Mouse (Mus musculus) CH12.LX (cell line): ENCODE data around the gene Fam166a. TPM values are rescaled to one million over a fixed set of nuclear protein-coding genes. Genes with fewer than 3 reads are reported as not detected.

Source experiments
- DNase-seq: peaks from one replicate; pipeline ENCODE4 v3.0.0-alpha.2; 2013; ENCODE audit errors: extremely low read depth
- H3K27ac ChIP-seq: 2 replicates; pipeline ENCODE4 v1.5.1; 2012; ENCODE audit warnings: low read depth, mild to moderate bottlenecking, control low read depth, moderate library complexity; ENCODE audit not compliant: insufficient read depth
- H3K27me3 ChIP-seq: replicated peaks from 2 replicates; pipeline ENCODE3; 2012; ENCODE audit warnings: inconsistent platforms
- H3K36me3 ChIP-seq, 2 experiments: replicated peaks in 1 of 2; 2 replicates each; pipeline versions ENCODE3 to v1.6.1; 2012; ENCODE audit warnings: inconsistent platforms in 1 of 2, low read length in 1 of 2, mild to moderate bottlenecking in 1 of 2, mixed read lengths in 1 of 2, moderate library complexity in 1 of 2; ENCODE audit not compliant: control insufficient read depth in 1 of 2, insufficient read depth in 1 of 2
- H3K4me1 ChIP-seq, 2 experiments: 2 replicates each; pipeline ENCODE4 v1.6.1; 2012; ENCODE audit warnings: inconsistent platforms in 1 of 2, moderate library complexity in 1 of 2; ENCODE audit not compliant: insufficient read depth in 2 of 2, control insufficient read depth in 1 of 2
- H3K4me2 ChIP-seq: 2 replicates; pipeline ENCODE4 v1.6.1; 2012; ENCODE audit warnings: low read depth, mild to moderate bottlenecking, control low read depth; ENCODE audit not compliant: poor library complexity, insufficient read depth, severe bottlenecking
- H3K4me3 ChIP-seq, 3 experiments: fragments of 150-350 bp in 1 of 3; sonication (generic) in 1 of 3; replicated peaks in 1 of 3; 2 replicates each; pipeline versions ENCODE3 to v1.5.1; 2011 to 2012; ENCODE audit warnings: low read depth in 2 of 3, low read length in 2 of 3, mild to moderate bottlenecking in 2 of 3, moderate library complexity in 2 of 3, control low read depth in 1 of 3, improper control_type of control experiment in 1 of 3, inconsistent platforms in 1 of 3, mixed read lengths in 1 of 3; ENCODE audit not compliant: poor library complexity in 1 of 3
- H3K79me2 ChIP-seq: replicated peaks from 2 replicates; pipeline ENCODE4 v1.6.1; 2012; ENCODE audit warnings: mild to moderate bottlenecking, moderate library complexity; ENCODE audit not compliant: control insufficient read depth, poor library complexity, insufficient read depth, severe bottlenecking; ENCODE audit errors: extremely low read depth
- H3K9ac ChIP-seq: 2 replicates; pipeline ENCODE4 v1.6.1; 2012; ENCODE audit warnings: low read depth, mild to moderate bottlenecking, control low read depth, moderate library complexity; ENCODE audit not compliant: insufficient read depth
- H3K9me3 ChIP-seq: replicated peaks from 2 replicates; pipeline ENCODE3; 2012; ENCODE audit warnings: low read length, inconsistent platforms, mixed read lengths
- BHLHE40 ChIP-seq: IDR thresholded peaks from 2 replicates; pipeline ENCODE4 v1.6.1; 2011; ENCODE audit warnings: mild to moderate bottlenecking, low read depth, low read length, improper control_type of control experiment
- CHD1 ChIP-seq: IDR thresholded peaks from 2 replicates; pipeline ENCODE4 v1.6.1; 2012; ENCODE audit warnings: low read depth, low read length, improper control_type of control experiment, inconsistent platforms
- CHD2 ChIP-seq: IDR thresholded peaks from 2 replicates; pipeline ENCODE4 v1.6.1; 2011; ENCODE audit warnings: low read length, improper control_type of control experiment
- CTCF ChIP-seq, 2 experiments: IDR thresholded peaks in 1 of 2; conservative IDR thresholded peaks in 1 of 2; 2 replicates each; pipeline ENCODE4 v1.5.1; 2011 to 2012; ENCODE audit warnings: low read depth in 2 of 2, low read length in 2 of 2, improper control_type of control experiment in 1 of 2, inconsistent platforms in 1 of 2, mild to moderate bottlenecking in 1 of 2, moderate library complexity in 1 of 2
- E2F4 ChIP-seq: IDR thresholded peaks from 2 replicates; pipeline ENCODE4 v1.6.1; 2011; ENCODE audit warnings: low read depth, low read length, improper control_type of control experiment; ENCODE audit not compliant: insufficient replicate concordance
- ELF1 ChIP-seq: IDR thresholded peaks from 2 replicates; pipeline ENCODE4 v1.6.1; 2014; ENCODE audit warnings: low read depth, mild to moderate bottlenecking, inconsistent platforms, low read length, improper control_type of control experiment
- EP300 ChIP-seq: IDR thresholded peaks from 2 replicates; pipeline ENCODE4 v1.6.1; 2011; ENCODE audit warnings: low read length, improper control_type of control experiment
- ETS1 ChIP-seq: conservative IDR thresholded peaks from 2 replicates; pipeline ENCODE4 v1.6.1; 2012; ENCODE audit warnings: low read depth, mild to moderate bottlenecking, inconsistent platforms, low read length, improper control_type of control experiment, moderate library complexity
- GABPA ChIP-seq: IDR thresholded peaks from 2 replicates; pipeline ENCODE4 v1.6.1; 2012; ENCODE audit warnings: low read depth, low read length, improper control_type of control experiment, inconsistent platforms; ENCODE audit not compliant: insufficient replicate concordance
- HCFC1 ChIP-seq: IDR thresholded peaks from 2 replicates; pipeline ENCODE4 v1.6.1; 2012; ENCODE audit warnings: low read depth, mild to moderate bottlenecking, inconsistent platforms, low read length, improper control_type of control experiment
- IRF4 ChIP-seq: IDR thresholded peaks from 2 replicates; pipeline ENCODE4 v1.6.1; 2014; ENCODE audit warnings: low read depth, mild to moderate bottlenecking, inconsistent platforms, low read length, improper control_type of control experiment
- JUN ChIP-seq: IDR thresholded peaks from 2 replicates; pipeline ENCODE4 v1.6.1; 2011; ENCODE audit warnings: low read depth, mild to moderate bottlenecking, low read length, improper control_type of control experiment, moderate library complexity; ENCODE audit not compliant: insufficient read depth
- JUND ChIP-seq: conservative IDR thresholded peaks from 2 replicates; pipeline ENCODE4 v1.6.1; 2011; ENCODE audit warnings: low read depth, low read length, improper control_type of control experiment
- KAT2A ChIP-seq: IDR thresholded peaks from 2 replicates; pipeline ENCODE4 v1.6.1; 2012; ENCODE audit warnings: low read length, improper control_type of control experiment, inconsistent platforms; ENCODE audit not compliant: insufficient replicate concordance
- MAFK ChIP-seq: IDR thresholded peaks from 2 replicates; pipeline ENCODE4 v1.6.1; 2011; ENCODE audit warnings: low read length, improper control_type of control experiment; ENCODE audit not compliant: insufficient replicate concordance
- MAX ChIP-seq: IDR thresholded peaks from 2 replicates; pipeline ENCODE4 v1.6.1; 2011; ENCODE audit warnings: low read length, improper control_type of control experiment
- MAZ ChIP-seq: IDR thresholded peaks from 2 replicates; pipeline ENCODE4 v1.6.1; 2012; ENCODE audit warnings: low read depth, mild to moderate bottlenecking, inconsistent platforms, low read length, improper control_type of control experiment, moderate library complexity
- MEF2A ChIP-seq: IDR thresholded peaks from 2 replicates; pipeline ENCODE4 v1.6.1; 2014; ENCODE audit warnings: low read depth, mild to moderate bottlenecking, inconsistent platforms, low read length, improper control_type of control experiment, borderline replicate concordance
- MXI1 ChIP-seq: IDR thresholded peaks from 2 replicates; pipeline ENCODE4 v1.6.1; 2011; ENCODE audit warnings: mild to moderate bottlenecking, low read depth, low read length, improper control_type of control experiment
- MYC ChIP-seq: IDR thresholded peaks from 2 replicates; pipeline ENCODE4 v1.6.1; 2011; ENCODE audit warnings: low read depth, mild to moderate bottlenecking, improper control_type of control experiment, low read length
- NELFE ChIP-seq: IDR thresholded peaks from 2 replicates; pipeline ENCODE4 v1.6.1; 2011; ENCODE audit warnings: low read depth, low read length, improper control_type of control experiment
- NRF1 ChIP-seq: IDR thresholded peaks from 2 replicates; pipeline ENCODE4 v1.6.1; 2014; ENCODE audit warnings: low read depth, mild to moderate bottlenecking, inconsistent platforms, low read length, improper control_type of control experiment, moderate library complexity
- PAX5 ChIP-seq: IDR thresholded peaks from 2 replicates; pipeline ENCODE4 v1.6.1; 2012; ENCODE audit warnings: low read length, inconsistent platforms, mixed read lengths
- POLR2A ChIP-seq: IDR thresholded peaks from 2 replicates; pipeline ENCODE4 v1.6.1; 2011; ENCODE audit warnings: low read depth, mild to moderate bottlenecking, improper control_type of control experiment, low read length
- POLR2AphosphoS2 ChIP-seq: IDR thresholded peaks from 2 replicates; pipeline ENCODE4 v1.6.1; 2011; ENCODE audit warnings: low read depth, low read length, improper control_type of control experiment
- RAD21 ChIP-seq: IDR thresholded peaks from 2 replicates; pipeline ENCODE4 v1.6.1; 2011; ENCODE audit warnings: low read depth, mild to moderate bottlenecking, low read length, improper control_type of control experiment, moderate library complexity
- RCOR1 ChIP-seq: conservative IDR thresholded peaks from 2 replicates; pipeline ENCODE4 v1.6.1; 2012; ENCODE audit warnings: low read depth, mild to moderate bottlenecking, inconsistent platforms, low read length, improper control_type of control experiment
- SIN3A ChIP-seq: IDR thresholded peaks from 2 replicates; pipeline ENCODE4 v1.6.1; 2012; ENCODE audit warnings: low read length, improper control_type of control experiment, inconsistent platforms
- SMC3 ChIP-seq: IDR thresholded peaks from 2 replicates; pipeline ENCODE4 v1.6.1; 2011; ENCODE audit warnings: low read depth, low read length, improper control_type of control experiment
- TBP ChIP-seq: conservative IDR thresholded peaks from 2 replicates; pipeline ENCODE4 v1.6.1; 2011; ENCODE audit warnings: low read depth, low read length, improper control_type of control experiment
- TCF12 ChIP-seq: IDR thresholded peaks from 2 replicates; pipeline ENCODE4 v1.6.1; 2014; ENCODE audit warnings: low read depth, mild to moderate bottlenecking, inconsistent platforms, low read length, improper control_type of control experiment
- UBTF ChIP-seq: IDR thresholded peaks from 2 replicates; pipeline ENCODE4 v1.6.1; 2012; ENCODE audit warnings: low read depth, mild to moderate bottlenecking, inconsistent platforms, low read length, improper control_type of control experiment, moderate library complexity
- USF1 ChIP-seq: IDR thresholded peaks from 2 replicates; pipeline ENCODE4 v1.6.1; 2014; ENCODE audit warnings: low read depth, mild to moderate bottlenecking, inconsistent platforms, low read length, improper control_type of control experiment
- USF2 ChIP-seq: conservative IDR thresholded peaks from 2 replicates; pipeline ENCODE4 v1.6.1; 2011; ENCODE audit warnings: low read depth, low read length, improper control_type of control experiment
- ZC3H11A ChIP-seq: IDR thresholded peaks from 2 replicates; pipeline ENCODE4 v1.6.1; 2012; ENCODE audit warnings: low read depth, mild to moderate bottlenecking, inconsistent platforms, low read length, improper control_type of control experiment
- ZKSCAN1 ChIP-seq: IDR thresholded peaks from 2 replicates; pipeline ENCODE4 v1.6.1; 2012; ENCODE audit warnings: low read depth, inconsistent platforms, low read length, improper control_type of control experiment, borderline replicate concordance
- ZMIZ1 ChIP-seq: IDR thresholded peaks from 2 replicates; pipeline ENCODE4 v1.6.1; 2012; ENCODE audit warnings: low read depth, mild to moderate bottlenecking, inconsistent platforms, low read length, improper control_type of control experiment
- ZNF384 ChIP-seq: IDR thresholded peaks from 2 replicates; pipeline ENCODE4 v1.6.1; 2012; ENCODE audit warnings: low read depth, low read length, improper control_type of control experiment, inconsistent platforms
- dilution Hi-C: fragments of 300-500 bp; cut with MboI; formaldehyde crosslinking; loops from 2 replicates; pipeline ENCODE4 v1.14.3; 2020; ENCODE audit warnings: low sequenced_read_pairs; ENCODE audit not compliant: extremely low pct_unique_long_range_greater_than_20kb, extremely low pct_ligation_motif_present
- in situ Hi-C: fragments of 300-500 bp; cut with MboI; formaldehyde crosslinking; loops from 3 replicates; pipeline ENCODE4 v1.14.3; 2019; ENCODE audit warnings: low sequenced_read_pairs, low pct_ligation_motif_present, low pct_unique_long_range_greater_than_20kb, mixed read lengths
- polyA plus RNA-seq: library from polyadenylated mRNA; unstranded; fragments of >175 nt; gene quantifications from 2 replicates; pipeline ENCODE4 v1.2.1, GENCODE M21; 2012; ENCODE audit warnings: low read depth; ENCODE audit not compliant: insufficient read length
- total RNA-seq, 2 experiments: library from RNA; depleted of rRNA; stranded (reverse); fragments of 300-350 nt in 1 of 2; fragments of >200 nt in 1 of 2; gene quantifications; 2 replicates each; pipeline ENCODE4 v1.2.3; 2012 to 2014

The Fam166a gene
- total and polyA plus RNA-seq, 3 experiments: 0.38 to 23.4 TPM; not detected in 1

- peak within 1 kb of the TSS; percentile 57 for H3K4me2 ChIP-seq
- no peak for TF ChIP-seq USF2
- peak; percentile 69; the same call in 1 of the 2 replicates for TF ChIP-seq UBTF
- TF ChIP-seq CTCF (conservative IDR thresholded peaks at IDR 0.05 in 1 of 2, IDR thresholded peaks at IDR 0.05 in 1 of 2; ENCODE audit: low read depth in 2 of 2, low read length in 2 of 2): no peak
- TF ChIP-seq NELFE: peak; percentile 77
- no peak for TF ChIP-seq PAX5
- no peak for TF ChIP-seq CHD1
- peak; percentile 63; the same call in 1 of the 2 replicates for TF ChIP-seq TBP
- no peak for TF ChIP-seq BHLHE40
- no peak for TF ChIP-seq ZNF384
- TF ChIP-seq MAFK: no peak
- TF ChIP-seq POLR2AphosphoS2: no peak
- TF ChIP-seq ELF1: peak; percentile 97
- no peak for TF ChIP-seq EP300
- TF ChIP-seq ETS1: no peak
- no peak for TF ChIP-seq ZC3H11A
- TF ChIP-seq GABPA: no peak
- no peak for TF ChIP-seq JUND
- no peak for TF ChIP-seq JUN
- peak; percentile 79 for TF ChIP-seq NRF1
- no peak for TF ChIP-seq MAX
- TF ChIP-seq RAD21: no peak
- no peak for TF ChIP-seq MEF2A
- peak; percentile 74 for TF ChIP-seq HCFC1
- TF ChIP-seq MAZ: no peak
- TF ChIP-seq MYC: no peak
- TF ChIP-seq RCOR1: no peak
- TF ChIP-seq E2F4: no peak
- TF ChIP-seq IRF4: no peak
- no peak for TF ChIP-seq USF1
- peak; percentile 67 for TF ChIP-seq ZMIZ1
- TF ChIP-seq CHD2: peak; percentile 91
- TF ChIP-seq SMC3: no peak
- no peak for TF ChIP-seq ZKSCAN1
- TF ChIP-seq KAT2A: no peak
- TF ChIP-seq SIN3A: peak; percentile 80
- peak; percentile 89 for TF ChIP-seq MXI1
- TF ChIP-seq TCF12: peak; percentile 51; the same call in 1 of the 2 replicates
- TF ChIP-seq POLR2A: peak; percentile 93
- TF ChIP-seq, all 38 proteins: peak for 12
- Histone ChIP-seq H3K9me3 (no peaks in the 10 kb centered on the region), H3K4me3 (peak within 1 kb of the TSS; percentile 80 to 86 (median 83)), H3K27me3 (no peaks in the 10 kb centered on the region), H3K4me1 (peaks cover 20 to 46% of the 10 kb centered on the region in 2 experiments), H3K9ac (peak within 1 kb of the TSS; percentile 72), H3K36me3 (peaks cover 0 to 4% of the 10 kb centered on the region in 2 experiments), H3K79me2 (peaks cover 5% of the 10 kb centered on the region; the same call in 1 of the 2 replicates), H3K27ac (peak within 1 kb of the TSS; percentile 8; the same call in 1 of the 2 replicates)
- dilution Hi-C loops: no loop called here
- peak; percentile 98 for DNase-seq
- in situ Hi-C loops: no loop called here
Observed at GRCm38 (mm10) chr2:25262291-25262767, 43.8 kb downstream of the Fam166a start, which contains the start of gene Tprn. Tprn (plus strand) TSS chr2:25262618.
